Mouse (Mus musculus): ENCODE measurements around the gene Il33.

Il33 gene

DNA sequence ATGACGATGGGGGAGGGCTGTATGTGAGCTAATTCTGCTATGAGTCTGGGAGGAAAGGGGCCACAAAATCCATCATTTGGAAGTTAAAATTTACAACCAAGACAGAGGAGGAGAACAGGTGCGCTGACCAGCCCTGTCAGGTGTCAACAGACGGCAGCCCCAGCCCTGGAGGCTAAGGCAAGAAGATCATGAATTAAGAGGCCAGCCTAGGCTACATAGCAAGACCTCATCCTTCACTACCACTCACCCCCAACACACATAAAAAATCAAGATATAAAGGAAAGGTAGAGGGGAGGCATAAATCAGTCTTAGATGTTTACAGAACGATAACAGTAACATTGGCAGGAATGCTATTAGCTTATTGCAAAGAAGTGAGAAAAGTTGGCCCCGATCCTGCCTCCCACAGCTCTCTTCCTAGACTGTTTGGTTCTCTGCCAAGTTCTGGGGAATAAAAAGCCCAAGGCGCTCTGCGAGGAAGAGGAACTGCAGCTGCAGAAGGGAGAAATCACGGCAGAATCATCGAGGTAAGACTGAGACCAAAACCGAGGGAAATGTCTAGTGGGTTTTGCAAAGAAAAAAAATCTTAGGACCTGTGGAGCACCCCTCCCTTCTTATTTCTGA is at the start of gene Il33:
Gene Il33 (plus strand): TSS at position 477 of the 621 bp plus-strand sequence.
- DNase-seq (ENCODE audit: low read depth, low spot score) = peak; percentile 21

DNA sequence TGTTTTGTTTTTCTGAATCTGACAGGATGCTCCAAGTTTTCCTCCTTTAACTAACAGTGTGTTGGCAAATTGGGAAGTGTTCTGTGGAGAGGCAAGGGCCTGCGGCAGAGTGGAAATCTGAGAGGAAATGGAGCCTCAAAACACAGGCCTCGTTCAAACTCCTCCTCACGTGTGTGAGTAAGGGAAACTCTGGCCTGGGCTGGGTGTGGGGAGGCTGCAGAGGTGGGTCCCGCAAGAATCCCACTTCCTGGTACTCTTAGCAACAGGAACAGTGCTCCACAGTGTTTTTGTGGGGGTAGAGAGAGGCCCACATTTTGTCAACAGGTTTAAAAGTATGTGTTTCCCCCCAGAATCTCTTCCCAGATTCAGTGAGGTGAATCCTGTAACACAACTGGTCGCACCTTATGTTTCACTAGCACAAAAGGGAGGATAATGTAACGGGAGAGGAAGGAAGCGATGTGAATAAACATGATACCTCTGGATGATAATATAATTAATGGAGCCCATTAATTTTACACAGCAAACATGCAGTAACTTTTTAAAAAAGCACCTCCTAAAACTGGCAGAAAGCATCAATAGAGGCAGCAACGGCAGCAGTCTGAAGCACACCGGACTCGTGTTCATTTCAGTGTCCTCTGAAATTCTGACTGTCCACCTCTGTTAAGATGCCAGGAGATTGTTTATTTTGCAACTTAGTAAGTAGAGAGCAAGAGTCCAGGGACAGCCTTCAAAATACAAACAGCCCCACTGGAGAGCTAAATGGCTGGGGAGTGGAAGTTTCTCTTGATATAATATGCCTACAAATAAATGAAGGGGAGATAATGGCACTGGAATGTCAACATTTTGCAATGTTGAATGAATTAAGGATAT is 47.3 kb upstream of the Il33 start:
- no peak for DNase-seq (ENCODE audit: low read depth, low spot score)

DNA sequence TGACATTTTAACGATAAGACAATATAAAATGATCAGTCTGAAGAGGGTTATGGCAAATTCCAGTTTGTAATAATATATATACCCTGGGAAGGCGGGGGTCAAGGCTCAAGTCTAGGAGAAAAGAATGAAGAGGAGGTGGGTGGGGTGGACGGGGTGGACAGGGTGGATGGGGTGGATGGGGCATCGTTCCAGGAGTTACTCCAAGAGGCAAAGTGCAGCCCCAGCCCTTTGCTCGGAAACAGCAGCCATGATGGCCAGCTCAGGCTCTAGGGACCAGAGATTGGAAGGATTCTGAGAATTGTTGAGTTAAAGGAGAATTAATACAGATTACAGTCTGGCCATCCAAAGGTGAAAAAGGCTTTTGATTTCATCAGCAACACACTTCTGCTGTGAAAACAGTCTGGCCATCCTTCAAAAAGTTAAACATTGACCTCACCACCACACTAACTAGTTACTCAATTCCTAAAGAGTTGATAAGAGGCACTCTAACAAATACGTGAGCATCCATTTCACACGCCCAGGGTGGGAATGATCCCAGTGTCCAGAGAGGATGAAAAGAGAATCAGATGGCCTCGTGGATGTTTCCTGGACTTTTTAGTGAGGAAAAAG is 45.9 kb upstream of the Il33 start:
- DNase-seq (ENCODE audit: low read depth, low spot score) = no peak

DNA sequence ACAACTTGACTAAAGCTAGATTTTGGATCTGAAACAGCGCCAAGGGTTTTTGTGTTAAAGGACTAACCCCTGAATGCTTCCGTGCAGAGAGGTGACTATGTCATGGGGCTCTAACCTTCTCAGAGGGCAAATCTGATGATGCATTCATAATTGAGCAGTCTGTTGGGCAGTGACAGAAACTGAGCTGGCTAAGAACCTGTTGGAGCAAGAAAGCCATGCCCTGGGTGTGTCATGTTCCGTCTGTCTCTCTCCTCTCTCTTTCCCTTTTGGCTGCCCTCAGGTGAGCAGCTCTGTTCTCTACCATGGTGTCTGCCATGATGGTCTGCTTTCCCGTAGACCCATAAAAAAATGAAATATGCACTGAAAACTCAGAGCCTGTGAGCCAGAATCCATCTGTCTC is 44.0 kb upstream of the Il33 start:
- DNase-seq (ENCODE audit: low read depth, low spot score) = no peak

DNA sequence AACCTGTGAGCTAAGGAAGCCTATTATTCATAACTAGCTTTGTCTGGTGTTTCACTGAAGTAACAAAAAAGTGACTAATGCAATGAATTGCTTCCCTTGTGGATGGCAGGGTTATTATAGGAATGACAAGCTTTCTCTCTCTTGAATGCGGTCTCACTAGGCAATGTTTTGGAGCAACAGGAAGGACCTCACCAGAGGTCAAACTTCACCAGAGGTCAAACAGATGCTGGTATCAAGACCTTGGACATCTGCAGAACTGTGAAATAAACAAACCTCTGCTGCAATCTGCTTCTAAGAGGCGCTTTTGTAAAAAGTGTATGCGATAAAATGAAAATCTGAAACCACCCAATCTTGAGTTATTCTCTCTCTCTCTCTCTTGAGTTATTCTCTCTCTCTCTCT is 42.2 kb upstream of the Il33 start:
- no peak for DNase-seq (ENCODE audit: low read depth, low spot score)

DNA sequence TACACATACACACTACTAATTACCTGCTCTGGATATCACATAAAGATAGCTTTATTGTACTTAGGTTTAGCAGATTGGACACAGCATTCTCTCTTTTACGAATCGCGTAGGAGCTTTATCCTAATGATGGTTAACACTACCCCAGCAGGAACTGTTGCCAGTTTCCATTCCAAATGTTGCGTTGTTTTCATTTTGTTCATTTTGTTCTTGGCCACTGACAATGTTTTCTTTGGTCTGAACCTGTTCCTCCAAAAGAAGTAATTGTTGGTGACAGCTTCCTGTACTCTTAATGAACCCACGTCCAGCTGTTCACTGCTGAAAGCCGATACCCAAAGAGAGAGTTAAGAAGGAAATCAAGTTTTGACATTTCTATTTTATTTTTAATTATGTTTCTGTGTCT is 39.4 kb upstream of the Il33 start:
- no peak for DNase-seq (ENCODE audit: low read depth, low spot score)

DNA sequence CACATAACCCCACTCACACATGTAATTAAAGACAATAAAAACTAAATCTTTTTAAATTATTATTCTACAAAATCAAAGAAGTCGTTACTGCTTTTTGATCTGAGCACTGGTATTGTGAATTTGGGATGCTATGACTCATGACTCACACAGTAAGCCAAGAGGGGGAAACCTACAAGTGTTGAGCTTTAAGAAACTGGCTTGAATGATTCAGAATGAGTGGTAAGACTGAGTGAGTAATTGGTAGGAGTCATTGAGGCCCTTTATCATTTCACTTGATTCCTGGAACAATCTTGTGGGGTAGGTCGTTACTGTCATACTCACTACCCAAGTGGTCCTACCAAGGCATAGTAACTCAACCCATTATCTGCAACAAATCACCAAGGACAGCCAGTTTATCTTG is 37.4 kb upstream of the Il33 start:
- no peak for DNase-seq (ENCODE audit: low read depth, low spot score)

DNA sequence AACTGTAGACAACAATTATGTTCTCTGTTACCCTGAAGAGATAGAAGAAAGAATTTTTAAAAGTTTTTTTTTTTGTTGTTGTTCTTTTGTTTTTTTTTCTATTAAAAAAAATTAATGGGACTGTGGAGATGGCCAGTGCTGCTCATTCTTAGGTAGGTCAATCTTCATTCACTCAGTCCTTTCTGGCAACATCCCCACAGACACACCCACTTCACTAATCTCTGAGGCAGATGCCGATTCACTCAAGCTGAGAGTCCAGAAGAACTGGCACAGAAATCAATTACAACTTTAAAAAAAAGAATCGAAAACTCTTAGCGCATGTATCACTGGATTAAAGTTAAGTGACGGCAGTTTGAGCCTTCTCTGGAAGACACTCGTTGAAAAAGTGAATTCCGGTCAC is 36.0 kb upstream of the Il33 start:
- no peak for DNase-seq (ENCODE audit: low read depth, low spot score)

DNA sequence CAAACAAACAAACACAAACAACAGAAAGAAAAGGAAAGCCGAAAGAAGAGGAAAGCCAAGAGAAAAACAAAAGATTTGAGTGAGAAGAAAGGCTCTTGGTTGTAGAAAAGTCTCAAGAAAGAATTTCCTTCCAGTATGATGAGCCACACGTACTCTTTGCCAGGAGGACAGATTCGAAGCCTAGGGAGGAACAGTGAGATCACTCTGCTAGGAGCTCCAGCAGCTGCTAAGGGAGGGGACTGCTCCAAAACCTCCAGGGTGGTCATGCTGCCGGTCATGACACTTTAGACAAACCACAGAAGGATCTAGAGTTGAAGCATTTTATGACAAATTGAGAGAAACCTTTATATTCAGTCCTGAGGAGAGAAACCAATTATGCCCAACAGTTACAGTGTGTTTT is 32.9 kb upstream of the Il33 start:
- no peak for DNase-seq (ENCODE audit: low read depth, low spot score)

DNA sequence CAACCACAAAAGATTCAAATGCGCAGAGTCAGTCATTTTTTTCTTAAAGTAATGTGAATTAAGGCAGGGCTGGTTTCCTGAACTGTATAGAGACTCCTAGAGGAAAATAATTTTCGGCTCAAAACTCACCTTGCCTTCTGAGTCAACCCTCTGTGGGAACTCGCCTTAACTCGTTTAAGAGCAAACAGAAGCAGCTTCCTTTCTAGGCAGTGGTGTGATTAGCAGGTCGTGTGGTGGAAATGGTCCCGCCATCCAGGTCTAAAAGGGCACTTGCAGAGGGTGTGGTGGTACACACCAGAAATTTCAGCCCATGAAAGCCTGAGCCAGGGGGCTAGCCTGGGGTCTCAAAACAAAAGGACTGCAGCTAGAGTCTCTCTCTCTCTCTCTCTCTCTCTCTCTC is 32.1 kb upstream of the Il33 start:
- no peak for DNase-seq (ENCODE audit: low read depth, low spot score)

DNA sequence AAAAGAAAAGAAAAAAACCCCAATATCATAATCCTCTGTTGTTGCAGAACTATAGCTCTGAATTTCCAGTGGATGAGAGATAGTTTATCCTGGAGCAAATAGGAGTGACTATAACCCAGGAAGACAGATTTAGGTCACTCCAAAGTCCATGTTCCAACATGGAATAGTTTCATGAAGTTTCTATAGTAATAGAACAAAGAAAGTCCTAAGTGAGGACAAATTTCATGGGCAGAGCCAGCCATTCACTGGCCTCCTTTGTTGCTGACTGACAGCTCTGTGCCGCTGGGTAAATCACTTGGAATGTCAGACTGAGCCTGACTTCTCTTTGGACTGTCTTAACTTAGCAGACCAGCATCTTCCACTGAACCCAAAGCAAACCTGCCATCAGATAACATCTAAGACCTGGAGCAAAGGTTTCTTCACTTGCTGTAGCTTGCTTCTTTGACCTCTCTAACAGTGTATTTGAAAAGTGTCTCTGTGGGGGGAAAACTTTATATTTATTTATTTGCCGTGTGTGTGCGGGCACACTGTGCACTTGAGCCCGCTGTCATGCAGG is 31.1 kb upstream of the Il33 start:
- no peak for DNase-seq (ENCODE audit: low read depth, low spot score)

DNA sequence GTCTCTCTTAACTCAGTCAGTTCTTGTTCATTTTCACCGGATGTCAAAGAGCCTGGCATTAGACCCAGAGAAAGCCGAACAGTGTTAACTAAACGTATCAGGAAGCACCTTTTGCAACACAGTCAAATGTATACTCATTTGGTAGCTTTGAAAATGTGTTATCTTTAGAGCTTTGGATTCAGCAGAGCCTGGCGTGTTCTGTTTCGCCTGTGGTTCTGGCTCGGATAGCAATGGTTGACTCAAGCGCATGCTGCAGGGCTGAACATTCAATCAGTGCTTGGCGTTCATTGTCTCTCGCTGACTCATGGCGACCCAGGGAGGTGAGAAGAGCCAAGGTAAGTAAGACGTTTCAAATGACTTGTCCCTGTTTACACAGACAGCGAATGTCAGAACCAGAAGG is 30.5 kb upstream of the Il33 start:
- no peak for DNase-seq (ENCODE audit: low read depth, low spot score)

DNA sequence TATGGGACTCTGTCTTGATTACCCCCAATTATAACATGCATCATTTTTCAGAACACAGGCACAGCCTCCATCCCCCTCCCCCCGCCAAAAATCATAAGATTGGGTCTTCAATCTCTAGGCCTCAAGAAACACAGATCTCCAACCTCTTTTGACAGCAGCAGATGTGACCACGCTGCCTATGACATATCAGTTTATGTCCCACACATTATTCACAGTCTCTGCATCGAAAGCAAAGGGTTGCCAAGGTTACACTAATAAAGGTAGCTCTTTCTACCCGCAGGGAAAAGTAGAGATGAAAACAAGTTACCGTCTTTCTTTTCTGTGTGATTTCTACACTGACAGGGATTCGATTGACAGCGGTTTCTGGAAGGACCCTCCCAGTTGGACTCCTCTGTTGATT is 29.9 kb upstream of the Il33 start:
- DNase-seq (ENCODE audit: low read depth, low spot score) = no peak

DNA sequence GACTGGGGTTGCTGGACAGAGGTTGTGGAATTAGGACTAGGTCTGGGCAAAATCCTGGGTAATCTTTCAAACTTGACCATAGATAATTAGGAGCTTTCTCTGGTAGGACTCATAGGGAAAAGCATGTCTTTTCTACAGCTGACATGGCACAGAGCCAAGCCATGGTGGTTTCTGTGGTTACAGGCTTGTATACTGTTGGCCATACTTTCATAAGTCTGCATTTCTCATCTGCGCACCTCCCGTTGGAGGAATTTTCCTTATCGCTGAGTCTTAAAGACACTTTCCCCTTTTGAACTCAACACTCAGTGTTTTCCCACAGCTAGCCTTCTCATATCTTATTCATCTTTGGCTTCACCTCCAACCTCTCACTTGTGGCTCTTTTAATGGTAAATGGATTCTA is 24.6 kb upstream of the Il33 start:
- no peak for DNase-seq (ENCODE audit: low read depth, low spot score)

DNA sequence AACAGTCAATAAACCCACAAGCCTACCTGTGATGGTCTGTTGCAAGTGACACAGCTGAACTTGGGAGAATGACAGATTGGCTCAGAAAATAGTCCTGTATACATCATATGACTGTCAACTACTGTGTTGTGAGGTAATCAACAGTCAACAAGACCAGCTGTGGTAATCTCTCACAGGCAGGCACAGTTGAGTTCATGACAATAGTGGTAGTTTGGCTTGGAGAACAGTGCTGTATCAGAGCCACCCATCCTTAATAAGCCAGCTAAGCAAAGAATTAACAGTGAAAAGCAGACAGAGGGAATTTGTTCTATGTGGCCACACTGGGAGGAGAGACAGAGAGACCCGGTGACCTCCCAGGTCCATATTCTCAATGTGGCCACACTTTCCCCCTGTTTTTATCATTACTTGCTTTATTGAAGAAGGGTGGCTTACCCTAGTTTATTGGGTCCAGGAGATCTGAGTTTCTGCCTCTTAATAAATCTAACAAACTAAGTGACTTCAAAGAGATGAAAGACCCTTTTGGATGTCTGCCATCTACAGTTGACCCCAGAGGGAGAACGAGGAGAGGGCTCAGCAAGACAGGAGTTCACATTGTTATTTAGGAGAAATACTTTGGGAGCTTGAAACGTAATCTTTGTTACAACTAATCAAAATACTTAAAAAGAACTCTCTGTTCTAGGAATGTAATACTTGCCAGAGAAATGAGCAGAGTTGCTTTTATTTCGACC is 22.4 kb upstream of the Il33 start:
- DNase-seq (ENCODE audit: low read depth, low spot score) = no peak

DNA sequence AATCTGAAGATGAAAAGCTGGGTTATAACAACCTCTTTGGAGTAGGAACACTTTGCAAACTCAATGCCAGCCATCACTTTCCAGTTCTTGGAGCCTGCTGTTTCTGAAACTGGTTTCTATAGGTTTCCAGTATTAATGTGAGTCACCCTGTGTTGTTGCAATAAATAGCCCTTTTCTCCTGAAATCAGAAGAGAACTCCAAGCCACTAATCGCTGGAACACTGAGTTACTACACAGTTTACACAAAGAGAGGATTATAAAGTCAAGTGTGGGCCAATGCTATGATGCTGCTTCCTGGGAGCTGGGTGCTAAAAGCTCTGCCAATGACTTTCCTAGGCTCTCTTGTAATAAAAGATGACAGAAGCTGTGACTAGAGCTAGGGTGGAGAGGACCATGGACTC is 19.0 kb upstream of the Il33 start:
- no peak for DNase-seq (ENCODE audit: low read depth, low spot score)

DNA sequence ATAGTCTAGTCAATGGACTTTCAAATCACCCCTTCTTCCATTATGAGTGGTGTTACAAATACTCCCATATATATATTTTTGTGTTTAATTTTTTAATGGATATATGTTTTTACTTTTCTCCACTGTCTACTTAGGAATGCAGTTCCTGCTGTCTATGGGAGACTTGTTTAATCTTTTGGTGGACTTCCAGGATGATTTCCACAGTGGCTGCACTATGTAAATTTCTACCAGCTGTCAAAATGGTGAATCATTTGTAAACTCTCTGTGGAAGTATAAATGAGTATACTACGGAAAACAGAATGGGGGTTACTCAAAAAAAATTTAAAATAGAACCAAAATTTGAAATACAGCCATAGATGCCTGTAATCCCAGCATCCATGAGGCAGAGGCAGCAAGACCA is 15.7 kb upstream of the Il33 start:
- no peak for DNase-seq (ENCODE audit: low read depth, low spot score)

DNA sequence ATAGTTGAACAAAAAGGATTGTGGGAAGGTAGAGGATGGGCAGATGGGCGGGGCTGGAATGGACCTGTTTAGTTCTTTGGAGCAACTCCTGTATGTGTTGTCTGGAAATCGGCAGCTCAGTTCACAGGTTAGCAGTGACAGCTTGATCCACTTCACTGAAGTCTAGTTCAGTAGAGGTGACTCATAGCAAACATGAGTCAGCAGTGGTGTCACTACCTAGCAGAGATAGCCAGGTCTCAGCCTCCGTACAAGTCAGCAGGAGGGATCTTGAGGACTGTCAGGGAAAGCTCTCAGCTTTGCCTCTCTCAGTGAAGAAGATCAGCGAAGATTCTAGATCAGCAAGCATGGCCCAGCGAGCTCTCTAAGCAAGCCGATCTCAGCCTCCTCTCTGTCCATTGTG is 13.0 kb upstream of the Il33 start:
- DNase-seq (ENCODE audit: low read depth, low spot score) = no peak

DNA sequence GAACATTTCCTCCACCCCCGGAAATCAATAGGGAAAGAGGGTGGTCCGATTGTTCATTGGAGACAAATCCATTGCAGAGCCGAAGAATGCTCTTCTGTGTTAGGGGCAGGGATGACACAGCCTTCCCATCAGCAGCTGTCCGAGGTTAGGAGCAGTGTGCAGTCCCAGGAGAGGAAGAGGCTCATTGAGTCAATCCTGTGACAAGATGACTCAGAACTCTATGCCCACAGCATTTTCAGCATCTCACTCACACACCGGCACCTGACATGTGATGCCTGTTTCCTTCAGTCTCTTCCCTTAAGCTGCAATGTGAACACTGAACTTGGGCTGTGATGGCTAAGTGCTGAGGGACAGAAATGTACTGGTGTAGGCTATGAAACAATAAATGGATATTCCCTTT is 7.5 kb upstream of the Il33 start:
- DNase-seq (ENCODE audit: low read depth, low spot score) = no peak

DNA sequence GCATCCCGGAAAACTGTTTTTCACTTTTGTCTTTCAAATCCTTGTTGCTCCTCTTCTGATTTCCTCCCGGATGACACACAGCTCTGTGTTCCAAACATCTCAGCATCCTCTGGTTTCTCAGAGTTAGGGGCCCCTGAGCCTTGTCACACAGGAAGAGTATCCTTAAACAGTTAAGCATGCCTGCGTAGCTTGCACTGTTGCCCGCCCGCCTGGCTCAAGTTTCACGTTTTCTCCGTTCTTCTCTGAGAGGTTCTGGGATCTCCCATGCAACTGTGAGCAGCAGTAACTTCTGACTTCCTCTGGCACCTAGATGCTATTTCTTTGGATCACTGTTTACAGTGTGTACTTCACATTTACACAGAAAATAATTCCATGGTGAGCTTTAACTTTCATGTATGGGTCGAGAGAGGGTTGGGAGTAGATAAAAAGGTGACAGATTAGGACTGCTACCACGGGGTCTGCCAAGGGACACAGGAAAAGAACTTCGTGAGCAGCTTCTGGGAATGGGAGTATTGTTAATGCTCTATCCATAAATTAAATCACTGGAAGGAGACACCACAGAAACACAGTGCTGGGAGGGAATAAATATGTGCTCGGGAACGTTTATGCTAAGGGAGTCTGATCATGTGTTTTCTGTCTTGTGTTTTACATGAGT is 1.3 kb downstream of the Il33 start:
- DNase-seq (ENCODE audit: low read depth, low spot score) = no peak

DNA sequence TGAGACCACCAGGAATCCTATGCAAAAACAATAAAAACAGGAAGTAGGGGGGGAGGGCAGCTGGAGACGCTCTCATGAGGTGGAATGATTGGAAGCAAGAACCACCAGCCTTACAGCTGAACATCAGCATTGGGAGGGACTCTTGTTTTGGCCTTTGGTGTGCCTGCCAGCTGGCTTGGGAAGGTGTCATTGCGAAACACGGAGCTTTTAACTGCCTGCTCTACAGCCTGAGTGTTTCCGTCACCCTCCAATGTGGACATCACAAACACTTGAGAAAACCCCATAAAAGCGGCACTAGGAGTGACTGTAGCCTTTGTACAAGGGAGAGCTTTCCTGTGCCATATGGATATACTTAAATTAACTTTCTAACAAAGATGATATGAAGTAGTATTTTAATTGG is 5.4 kb downstream of the Il33 start:
- DNase-seq (ENCODE audit: low read depth, low spot score) = no peak

DNA sequence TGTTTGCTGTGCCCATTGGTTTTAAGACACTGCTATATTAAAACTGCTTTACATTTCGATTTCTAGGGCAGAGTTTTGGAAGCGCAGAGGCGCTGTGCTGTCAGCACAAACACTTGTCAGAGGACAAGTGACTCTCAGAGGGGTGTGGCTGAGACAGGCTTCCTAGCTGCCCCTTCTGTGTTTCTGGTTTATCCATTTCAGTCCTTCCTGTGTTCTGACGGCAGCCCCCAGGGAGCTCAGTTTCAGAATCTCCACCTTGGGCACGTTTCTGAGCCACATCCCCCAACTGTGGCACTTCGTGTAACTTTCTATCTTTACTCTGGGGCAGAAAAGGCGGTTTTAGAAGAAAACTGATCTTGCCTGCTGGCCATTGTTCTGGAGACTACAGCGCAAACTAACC is 12.5 kb downstream of the Il33 start:
- no peak for DNase-seq (ENCODE audit: low read depth, low spot score)

Measured in retina, postnatal 7 days (tissue).